Mouse (Mus musculus) right cerebral cortex, postnatal 14 days (tissue): ENCODE measurements around the gene Egfr.

Source experiments
- DNase-seq: peaks from one replicate; pipeline ENCODE4 v3.0.0; 2022

Egfr gene

GRCm38 (mm10) chr11:16900653-16901416, 148.8 kb downstream of the Egfr start:
- DNase-seq: no peak

- no peak for DNase-seq
Observed at GRCm38 (mm10) chr11:16904302-16905011, 152.5 kb downstream of the Egfr start.

GRCm38 (mm10) chr11:16905012-16905332, 153.0 kb downstream of the Egfr start:
- no peak for DNase-seq

- DNase-seq: no peak
Observed at GRCm38 (mm10) chr11:16906530-16906929, 154.5 kb downstream of the Egfr start.

DNA sequence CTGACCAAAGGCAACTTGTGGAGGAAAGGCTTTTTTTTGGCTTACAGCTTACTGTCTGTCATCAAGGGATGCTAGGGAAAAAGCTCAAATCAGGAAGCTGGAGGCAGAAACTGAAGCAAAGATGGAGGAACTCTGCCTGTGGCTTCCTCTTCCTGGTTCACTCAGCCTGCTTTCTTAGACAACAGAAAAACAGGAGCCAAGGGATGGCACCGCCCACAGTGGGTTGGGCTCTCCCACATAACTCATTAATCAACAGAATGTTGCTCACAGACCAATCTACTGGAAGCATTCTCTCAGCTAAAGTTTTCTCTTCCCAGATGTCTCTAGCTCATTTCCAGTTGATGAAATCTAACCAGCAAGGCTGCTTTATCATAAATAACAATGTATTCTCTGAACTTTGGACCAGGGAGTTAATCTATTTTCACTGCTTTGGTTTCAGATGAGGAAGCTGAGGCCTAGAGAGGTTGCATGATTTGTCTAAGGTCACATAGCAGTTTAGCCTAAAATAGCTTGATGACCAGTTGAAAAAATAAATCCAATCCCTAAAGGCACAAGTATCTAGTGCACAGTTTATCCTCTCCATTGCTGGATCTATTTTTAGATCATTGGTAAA, 155.6 kb downstream of the Egfr start:
- no peak for DNase-seq

GRCm38 (mm10) chr11:16914756-16915155, 162.8 kb downstream of the Egfr start:
- DNase-seq: no peak

GRCm38 (mm10) chr11:16915850-16916249, 163.8 kb downstream of the Egfr start:
- DNase-seq: no peak

- DNase-seq: no peak
Observed at GRCm38 (mm10) chr11:16917512-16917911, 165.5 kb downstream of the Egfr start.

DNA sequence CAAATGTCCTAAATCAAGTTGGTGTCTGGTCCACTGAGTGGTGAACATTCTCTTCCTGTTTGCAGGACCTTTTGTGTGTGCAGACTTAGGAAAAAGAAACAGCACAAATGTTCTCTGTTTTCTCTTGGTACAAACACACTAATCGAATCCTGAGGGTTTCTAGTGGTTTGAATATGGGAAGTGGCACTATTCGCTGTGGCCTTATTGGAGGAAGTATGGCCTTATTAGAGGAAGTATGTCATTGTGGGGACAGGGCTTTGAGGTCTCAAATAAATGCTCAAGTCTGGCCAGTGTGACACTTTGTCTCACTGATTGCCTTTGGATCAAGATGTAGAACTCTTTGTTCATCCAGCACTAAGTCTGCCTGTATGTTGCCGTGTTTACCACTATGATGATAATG, 180.2 kb downstream of the Egfr start:
- no peak for DNase-seq

- DNase-seq: no peak
Observed at GRCm38 (mm10) chr11:16935577-16936236, 183.7 kb downstream of the Egfr start.

DNA sequence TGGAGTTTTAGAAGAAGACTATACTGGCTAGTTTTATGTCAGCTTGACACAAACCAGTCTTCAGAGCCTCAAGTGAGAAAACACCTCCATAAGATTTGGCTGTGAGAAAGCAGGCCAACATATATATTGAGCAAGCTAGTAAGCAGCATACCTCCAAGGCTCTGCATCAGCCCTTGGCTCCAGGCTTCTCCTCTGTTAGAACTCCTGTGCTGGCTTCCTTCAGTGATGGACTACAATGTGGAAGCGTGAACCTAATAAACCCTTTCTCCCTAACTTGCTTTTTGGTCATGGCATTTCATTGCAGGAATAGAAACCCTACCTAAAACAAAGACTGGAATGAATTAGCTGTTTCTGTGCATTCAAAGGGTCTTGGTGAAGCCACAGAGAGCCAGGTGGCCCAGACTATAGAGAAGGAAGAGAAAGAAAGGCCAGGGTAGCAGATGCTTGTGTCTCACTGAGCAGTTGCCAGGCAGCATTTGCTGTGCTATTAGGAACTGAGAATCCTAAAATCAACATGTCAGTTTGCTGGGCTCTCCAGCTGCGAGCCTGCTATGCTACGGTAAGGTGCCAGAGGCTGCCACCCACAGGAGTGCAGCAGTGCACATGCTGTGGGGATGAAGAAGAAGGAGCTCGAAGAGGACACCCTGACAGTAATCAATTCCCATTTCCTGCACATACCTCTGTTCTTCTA, 189.2 kb downstream of the Egfr start:
- peak; percentile 15 for DNase-seq

- DNase-seq: peak; percentile 9
Observed at GRCm38 (mm10) chr11:16941973-16942452, 190.0 kb downstream of the Egfr start.

DNA sequence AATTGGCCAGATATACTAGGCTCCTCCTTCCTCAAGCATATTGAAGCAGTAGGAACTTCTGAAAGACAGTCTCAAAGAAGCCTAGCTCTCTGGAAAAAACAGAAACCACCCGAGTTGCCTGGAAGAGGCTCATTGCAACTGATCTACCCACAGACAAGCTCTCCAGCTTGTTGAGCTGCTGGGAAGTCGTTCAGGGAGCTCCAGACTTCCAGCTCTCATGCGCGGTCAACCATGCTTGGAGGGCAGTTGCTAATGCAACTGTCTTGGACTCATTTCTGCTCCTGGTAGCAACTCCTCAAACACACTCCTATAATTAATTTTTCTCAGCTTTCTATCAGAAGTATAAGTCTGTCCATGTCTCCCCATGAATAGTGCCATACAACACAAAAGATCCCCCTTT, 191.0 kb downstream of the Egfr start:
- DNase-seq: no peak

DNA sequence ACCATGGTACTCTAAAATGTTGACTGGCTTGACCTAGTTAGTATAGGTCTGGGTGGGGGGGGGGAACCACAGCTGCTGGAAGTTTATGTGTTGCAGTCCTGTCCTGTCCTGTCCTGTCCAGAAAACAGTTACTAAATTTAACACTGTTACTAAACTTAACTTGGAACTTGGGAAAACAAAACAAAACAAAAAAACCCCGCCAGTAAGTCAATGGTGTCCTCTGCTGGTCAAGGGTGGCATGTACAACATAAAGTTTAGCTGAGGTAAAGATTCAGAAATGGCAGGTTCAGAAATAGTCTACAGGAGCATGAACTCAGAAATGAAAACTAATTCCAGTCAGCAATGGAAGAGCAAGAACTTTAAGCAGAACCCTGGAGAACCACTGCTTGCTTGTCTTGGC, 196.8 kb downstream of the Egfr start:
- peak; percentile 11 for DNase-seq

DNA sequence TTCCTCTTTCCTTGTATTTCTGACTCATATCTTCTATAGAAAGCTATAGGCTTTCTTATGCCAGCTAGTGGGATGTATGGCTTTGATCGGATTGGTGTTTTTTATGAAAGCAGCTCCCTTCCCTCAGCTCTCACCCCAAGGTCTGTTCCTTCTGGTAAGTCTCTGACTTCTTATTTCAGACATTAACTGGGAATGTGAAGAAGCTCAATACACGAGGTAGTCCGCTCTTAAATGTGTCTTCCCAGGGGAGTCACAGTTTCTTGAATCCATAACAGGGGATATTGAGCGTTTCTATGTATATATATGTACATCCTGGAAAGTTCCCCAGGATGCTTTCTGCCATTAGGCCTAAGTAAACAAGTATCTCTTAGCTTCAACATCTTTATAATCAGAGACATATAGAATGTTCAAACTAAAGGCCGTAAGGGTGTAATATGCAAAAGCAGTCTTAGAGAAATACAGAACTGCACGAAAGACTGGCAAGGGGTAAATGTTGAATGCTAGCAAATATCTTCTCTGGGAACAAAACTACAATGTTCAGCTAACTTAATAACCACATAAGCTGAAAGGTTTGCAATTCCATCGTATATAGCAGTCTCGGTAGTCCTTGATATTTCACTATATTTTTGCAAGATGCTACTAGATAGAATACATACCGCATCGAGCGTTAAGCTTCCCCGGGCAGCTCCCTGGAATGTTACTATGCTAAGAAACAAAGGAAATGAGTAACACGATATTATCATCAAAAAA, 198.4 kb downstream of the Egfr start:
- no peak for DNase-seq

GRCm38 (mm10) chr11:16950976-16951760, 199.2 kb downstream of the Egfr start, which contains the start of gene Fbxo48:
Fbxo48 (plus strand) TSS chr11:16951375.
- peak; percentile 89 for DNase-seq

DNA sequence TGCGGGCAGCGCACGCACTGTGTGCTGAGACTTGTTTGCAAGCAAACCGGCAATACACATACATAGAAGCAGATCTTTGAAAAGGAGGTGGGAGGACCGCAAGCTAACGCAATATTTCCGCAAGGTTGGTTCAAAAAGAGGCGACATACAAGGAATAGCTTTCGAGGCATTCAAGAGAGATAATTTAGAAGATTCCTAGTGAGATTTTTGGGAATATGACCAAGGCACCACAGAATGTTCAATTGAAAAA, 199.7 kb downstream of the Egfr start:
- no peak for DNase-seq

DNA sequence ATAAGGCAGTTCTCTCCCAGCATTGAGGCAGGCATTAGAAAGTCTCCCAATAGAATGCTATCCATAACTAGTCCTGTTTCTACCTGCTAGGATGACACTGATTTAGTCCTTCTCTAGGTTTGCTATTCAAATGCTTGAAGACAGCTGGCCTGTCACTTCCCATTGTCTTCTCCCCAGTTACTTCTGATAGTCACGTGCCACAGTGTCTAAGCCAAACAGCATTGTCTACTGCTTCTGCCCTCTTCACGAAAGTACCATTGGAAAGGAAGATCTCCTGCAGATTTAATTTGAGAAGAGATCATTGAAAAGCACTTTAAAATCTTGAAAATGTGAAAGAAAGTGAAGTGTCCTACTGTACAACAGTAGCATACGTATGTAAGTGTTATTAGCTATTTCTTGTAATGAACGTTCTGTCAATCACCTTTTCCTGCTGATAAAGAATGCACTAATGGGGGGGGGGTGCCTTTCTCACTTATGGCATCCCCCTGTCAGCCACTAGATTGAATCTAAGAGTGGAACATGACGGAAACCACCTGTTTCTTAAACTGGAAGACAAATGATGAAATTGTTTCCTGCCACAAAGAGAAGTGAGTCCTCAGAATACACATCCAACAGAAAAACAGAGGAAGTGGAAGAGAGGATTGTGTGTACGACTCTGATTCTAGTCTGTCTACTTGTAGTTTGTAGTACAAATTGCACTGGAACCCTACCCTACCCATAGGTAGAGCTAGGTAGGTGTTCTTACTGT, 204.3 kb downstream of the Egfr start:
- no peak for DNase-seq

DNA sequence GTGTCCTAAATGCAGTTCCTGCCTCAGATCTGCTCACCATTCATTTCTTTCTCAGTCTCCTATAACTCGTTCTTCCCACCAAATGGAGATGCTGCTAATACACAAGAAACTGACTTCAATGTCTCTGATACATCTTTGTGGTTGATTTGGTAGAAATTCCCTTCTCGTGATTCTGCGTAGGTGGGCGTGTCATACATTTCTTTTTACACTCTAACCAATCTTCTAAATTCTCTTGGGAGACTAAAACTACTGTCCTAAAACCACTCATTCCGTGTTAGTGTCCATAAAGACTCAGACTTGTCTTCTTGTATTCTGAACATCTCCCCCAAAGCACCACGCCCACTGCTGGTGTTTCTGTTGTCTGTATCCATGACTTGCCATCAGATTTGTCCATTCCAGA, 205.0 kb downstream of the Egfr start:
- DNase-seq: no peak

- DNase-seq: no peak
Observed at GRCm38 (mm10) chr11:16958520-16958919, 206.5 kb downstream of the Egfr start.
